Mouse (Mus musculus): ENCODE results near the gene Dmrta1.
"Not testable (repeated sequence)": the region's sequence is repeated elsewhere in the genome, so short reads cannot be mapped to it uniquely, and the experiment has no call there.

The Dmrta1 gene

GRCm38 (mm10) chr4:89679195-89679594, at the start of gene Dmrta1:
Gene Dmrta1 (plus strand): TSS chr4:89679436.
- no peak for DNase-seq (ENCODE audit: low spot score in 2 of 2)

- no peak for DNase-seq (ENCODE audit: low spot score in 2 of 2)
Measured at GRCm38 (mm10) chr4:89630374-89631079, 48.7 kb upstream of the Dmrta1 start.

DNA sequence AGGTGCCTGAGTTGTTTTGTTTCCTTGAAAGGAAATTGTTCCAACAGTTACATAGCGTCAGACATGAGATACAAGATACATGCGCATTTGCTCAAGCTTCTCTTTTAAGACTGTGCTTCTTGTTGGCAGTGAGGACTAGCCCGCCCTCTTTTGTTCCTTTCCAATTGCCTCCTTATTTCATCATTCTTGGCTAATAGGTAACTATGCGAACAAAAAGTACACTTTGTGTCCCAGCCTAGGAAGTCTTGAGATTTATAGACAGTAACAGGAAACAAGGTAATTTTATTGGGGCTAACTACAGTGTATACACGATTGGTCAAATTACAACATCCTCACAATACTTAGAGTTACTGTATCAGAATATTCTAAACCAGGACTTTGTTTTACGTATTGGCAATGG, 47.7 kb upstream of the Dmrta1 start:
- DNase-seq (ENCODE audit: low spot score in 2 of 2), result no peak

DNA sequence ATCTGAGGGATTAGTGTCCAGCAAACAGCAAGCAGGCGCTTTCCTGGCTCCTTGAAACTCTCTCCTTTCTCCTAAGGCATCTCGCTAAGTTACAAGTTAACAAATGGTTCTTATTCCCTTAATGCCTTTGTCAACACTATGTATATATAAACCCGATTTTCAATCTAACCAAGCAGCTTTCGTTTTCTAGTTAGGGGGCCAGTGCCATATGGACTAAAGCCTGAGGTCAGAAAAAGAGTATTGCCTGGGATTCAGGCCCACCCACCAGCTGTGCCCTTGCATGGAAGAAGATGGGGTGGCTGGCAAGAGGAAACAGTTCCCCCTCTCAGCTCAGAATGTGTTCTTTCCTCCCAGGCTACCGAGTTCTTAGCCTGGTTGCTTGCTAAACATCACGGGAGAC, 40.6 kb upstream of the Dmrta1 start:
- DNase-seq (ENCODE audit: low spot score in 2 of 2), result no peak

DNA sequence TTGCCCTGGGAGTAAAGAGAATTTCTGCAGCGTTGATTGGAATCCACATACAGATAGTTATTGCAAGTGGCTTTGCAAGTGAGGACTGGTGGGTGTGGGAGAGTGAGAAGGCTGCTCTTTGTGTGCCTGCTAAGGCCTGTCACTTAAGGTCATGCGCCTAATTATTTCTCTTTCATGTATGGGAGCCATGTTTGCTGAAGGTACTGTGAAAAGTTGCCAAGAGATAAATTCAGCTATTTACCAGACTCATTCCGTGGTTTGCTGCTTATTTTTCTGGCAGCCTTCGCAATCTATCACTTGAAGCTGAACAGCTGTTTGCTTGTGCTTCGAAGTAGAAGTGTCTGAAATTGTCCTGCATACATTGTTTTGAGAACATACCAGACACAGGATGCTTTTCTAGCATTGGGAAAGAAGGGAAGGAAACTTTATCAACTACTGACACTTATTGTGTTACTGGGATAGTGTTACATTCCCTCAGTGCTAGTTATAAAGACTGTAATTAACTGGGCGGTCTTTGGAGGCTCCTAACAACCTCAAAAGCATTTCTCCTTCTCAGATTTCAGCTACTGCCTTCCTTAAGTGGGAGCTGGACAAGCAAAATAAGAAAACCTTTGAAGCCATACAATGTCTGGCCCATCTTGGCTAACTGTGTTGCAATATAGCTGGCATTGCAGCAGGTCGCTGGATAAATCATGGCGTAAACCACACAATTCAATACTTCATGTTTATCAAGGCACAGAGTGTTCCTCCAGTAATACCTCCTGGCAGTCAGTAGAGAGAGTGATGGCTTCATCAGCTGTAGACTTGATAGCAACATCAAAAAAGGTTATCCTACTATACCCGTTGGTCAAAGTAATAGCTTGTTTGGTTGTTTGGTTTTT, 34.8 kb upstream of the Dmrta1 start:
- DNase-seq (ENCODE audit: low spot score in 2 of 2), result no peak

GRCm38 (mm10) chr4:89650352-89651311, 28.6 kb upstream of the Dmrta1 start:
- DNase-seq (ENCODE audit: low spot score in 2 of 2), result no peak

DNA sequence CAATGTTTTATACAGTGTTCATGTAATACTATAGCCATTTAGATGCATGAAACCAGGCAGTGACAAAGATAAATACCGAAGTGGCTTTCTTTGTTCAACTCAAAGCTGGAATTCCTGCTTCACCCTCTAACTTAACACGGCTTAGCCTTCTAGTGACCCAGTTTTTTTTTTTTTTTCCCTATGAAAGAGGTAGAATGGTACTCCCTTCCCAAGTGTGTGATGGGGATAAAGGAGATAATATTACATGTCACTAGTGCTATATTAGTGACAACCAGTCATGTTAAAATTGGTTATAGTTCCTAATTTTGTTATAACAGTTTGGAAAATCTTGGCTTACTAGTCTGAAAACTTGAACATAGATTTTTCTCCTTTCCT, 27.9 kb upstream of the Dmrta1 start:
- no peak for DNase-seq (ENCODE audit: low spot score in 2 of 2)

GRCm38 (mm10) chr4:89651779-89652178, 27.5 kb upstream of the Dmrta1 start:
- no peak for DNase-seq (ENCODE audit: low spot score in 2 of 2)

- DNase-seq (ENCODE audit: low spot score in 2 of 2), result no peak
Measured at GRCm38 (mm10) chr4:89663406-89663805, 15.8 kb upstream of the Dmrta1 start.

DNA sequence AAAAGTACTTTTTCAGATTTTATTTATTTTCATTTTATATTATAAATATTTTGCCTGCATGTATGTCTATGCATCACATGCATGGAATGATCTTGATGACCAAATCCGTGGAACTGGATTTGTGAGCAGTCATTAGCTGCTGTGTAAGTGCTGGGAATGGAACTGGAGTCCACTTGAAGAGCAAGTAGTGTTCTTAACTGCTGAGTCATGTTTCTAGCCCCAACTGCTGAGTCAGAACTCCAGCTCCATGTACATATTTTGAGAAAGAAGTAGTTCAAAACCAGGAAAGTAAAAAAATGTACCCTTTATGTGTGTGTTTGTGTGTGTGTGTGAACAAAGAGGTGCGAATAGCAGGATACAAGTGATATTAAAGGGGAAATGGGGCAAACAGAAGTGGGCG, 4.5 kb upstream of the Dmrta1 start:
- no peak for DNase-seq (ENCODE audit: low spot score in 2 of 2)

DNA sequence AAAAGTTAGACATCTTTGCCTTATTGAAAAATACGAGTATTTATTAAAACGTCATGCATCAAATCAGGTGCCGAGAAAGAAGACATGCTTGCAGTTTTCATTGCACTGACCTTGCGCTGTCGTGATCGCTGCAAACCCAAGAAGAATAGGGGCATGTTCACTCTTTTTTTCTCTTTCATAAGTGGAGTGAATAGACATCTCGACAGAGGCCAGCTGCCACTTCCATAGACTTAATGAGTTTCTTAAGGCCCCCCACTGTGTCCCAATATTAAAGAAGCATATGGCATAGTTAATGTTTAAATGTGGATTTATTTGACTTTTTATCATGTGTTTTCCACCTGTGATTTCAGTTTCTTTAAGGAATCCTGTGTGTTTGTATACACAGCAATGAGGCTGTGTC, 1.3 kb upstream of the Dmrta1 start:
- no peak for DNase-seq (ENCODE audit: low spot score in 2 of 2)

GRCm38 (mm10) chr4:89678713-89679112, 523 bp upstream of the Dmrta1 start:
- DNase-seq (ENCODE audit: low spot score in 2 of 2), result no peak

- no peak for DNase-seq (ENCODE audit: low spot score in 2 of 2)
Measured at GRCm38 (mm10) chr4:89687961-89688803, 8.9 kb downstream of the Dmrta1 start.

DNA sequence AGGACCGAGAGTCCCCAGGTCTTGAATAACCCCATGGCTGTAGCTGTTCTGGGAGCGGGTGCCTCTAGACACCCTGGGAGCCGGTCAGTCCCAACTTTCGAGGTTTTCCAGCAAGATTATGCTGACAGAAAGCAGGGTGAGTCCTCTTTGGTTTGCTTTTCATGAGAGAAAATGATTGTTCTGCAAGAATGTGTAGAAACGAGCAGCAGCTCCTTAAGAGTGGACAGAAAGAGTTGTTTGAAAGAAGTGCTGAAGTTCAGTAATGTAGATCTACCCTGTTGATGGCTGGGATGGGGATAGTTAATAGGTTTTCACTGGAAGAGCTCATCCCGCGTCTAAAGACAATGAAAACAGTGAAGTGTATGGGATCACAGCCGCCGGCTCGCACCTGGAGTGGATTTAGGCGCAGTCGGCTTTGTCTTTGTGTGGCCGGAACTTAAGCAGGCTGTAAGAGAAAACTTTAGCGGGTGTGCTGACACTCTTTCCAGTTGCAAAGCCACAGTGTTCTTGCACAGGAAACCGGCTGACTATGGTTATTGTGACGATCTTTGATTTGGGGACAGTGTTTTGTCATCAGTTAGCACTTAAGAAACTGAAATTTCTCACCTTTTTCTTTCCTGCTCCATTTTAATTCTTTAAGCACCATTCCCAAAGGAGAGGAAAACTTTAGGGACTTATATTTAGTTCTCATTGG, 9.7 kb downstream of the Dmrta1 start:
- no peak for DNase-seq (ENCODE audit: low spot score in 2 of 2)

DNA sequence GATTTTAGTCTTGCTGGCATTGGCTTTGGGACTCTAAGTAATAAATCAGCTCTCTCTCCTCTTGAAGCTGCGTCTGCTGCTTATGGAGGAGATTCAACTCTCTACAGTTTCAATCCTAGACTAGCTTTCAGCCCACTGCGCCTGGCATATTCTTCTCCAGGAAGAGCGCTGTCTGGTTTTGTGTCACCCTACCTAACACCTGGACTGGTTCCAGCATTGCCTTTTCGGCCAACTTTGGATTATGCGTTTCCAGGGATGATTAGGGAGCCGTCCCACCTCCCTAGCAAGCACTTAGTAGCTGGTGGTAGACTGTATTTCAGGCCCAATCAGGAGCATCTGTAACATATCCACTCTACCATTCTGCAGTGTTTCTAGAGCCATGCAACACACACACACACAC, 12.7 kb downstream of the Dmrta1 start:
- no peak for DNase-seq (ENCODE audit: low spot score in 2 of 2)

- DNase-seq (ENCODE audit: low spot score in 2 of 2), result no peak
Measured at GRCm38 (mm10) chr4:89692780-89693179, 13.5 kb downstream of the Dmrta1 start.

- no peak for DNase-seq (ENCODE audit: low spot score in 2 of 2)
Measured at GRCm38 (mm10) chr4:89695589-89695988, 16.4 kb downstream of the Dmrta1 start.

DNA sequence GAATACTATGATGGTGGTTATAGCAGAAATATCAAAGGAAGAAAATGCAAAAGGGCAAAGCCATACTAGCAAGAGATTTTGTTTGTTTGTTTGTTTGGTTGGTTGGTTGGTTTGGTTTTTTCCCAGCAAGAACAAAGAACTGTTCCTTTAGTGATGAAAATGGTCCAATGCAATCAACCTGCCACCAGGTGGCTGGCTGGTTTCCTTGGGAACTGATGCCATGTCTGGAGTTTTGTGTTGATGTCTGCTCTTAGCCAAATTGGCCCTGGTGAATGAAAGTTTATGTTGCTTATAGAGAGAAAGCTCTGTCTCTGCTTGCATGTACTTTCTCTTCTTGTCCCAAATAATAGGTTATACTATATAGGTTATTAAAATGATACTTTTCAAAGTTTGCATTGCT, 18.7 kb downstream of the Dmrta1 start:
- no peak for DNase-seq (ENCODE audit: low spot score in 2 of 2)

DNA sequence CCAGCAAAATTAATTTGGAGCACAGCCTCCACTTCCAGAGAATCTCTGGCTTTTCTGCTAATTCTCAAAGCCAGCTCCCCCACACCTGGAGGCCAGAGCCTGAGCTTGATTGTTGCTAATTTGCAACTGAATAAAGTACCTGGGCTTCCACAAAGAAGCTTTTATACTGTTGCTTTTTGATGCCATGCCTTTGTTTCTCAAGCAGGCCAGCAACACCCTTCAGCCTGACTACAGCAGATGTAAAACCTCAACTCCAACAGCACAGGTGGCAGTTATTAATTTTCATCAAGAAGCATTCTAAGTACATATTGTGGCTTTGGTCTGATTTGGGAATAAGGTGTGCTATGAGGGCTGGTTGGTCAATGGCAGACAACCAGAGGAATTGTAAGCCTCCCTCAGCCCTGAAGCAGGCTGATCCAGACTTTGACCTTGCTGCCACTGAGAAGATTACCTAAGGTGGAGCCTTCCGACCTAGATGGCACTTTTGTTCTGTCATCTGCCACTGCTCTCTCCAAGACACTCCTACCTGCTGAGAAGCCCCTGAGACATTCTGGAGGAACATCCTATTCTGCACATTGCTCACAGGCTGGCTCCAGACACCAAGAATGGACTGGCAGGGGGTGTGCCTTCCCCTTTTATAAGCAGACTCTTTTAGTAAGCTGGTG, 44.4 kb downstream of the Dmrta1 start:
- not testable (repeated sequence) for DNase-seq (ENCODE audit: low spot score in 2 of 2)

Measured in right cerebral cortex, postnatal 36 days (tissue).